Mouse (Mus musculus) embryonic facial prominence, embryonic 12.5 days (tissue): ENCODE results near the gene Chic2. TPM values are rescaled to one million over a fixed set of nuclear protein-coding genes. Genes with fewer than 3 reads are reported as not detected.
A peak's percentile ranks its signal among the peaks of the same experiment; 100 is the strongest.

Source experiments
- ATAC-seq: fragments of 200-750 bp; cut with Nextera tagmentation; 2 replicates; pipeline ENCODE4 v1.8.0; 2017; ENCODE audit not compliant: insufficient number of reproducible peaks, insufficient read depth, low FRiP score, low TSS enrichment
- H3K27ac ChIP-seq: fragments of 300-500 bp; sonication (generic); 2 replicates; pipeline ENCODE4 v1.5.1; 2016; ENCODE audit warnings: mild to moderate bottlenecking
- H3K27me3 ChIP-seq: fragments of 300-500 bp; sonication (generic); 2 replicates; pipeline ENCODE4 v1.6.1; 2016; ENCODE audit warnings: mild to moderate bottlenecking, moderate library complexity
- H3K36me3 ChIP-seq: fragments of 300-500 bp; sonication (generic); 2 replicates; pipeline ENCODE4 v1.6.1; 2016; ENCODE audit warnings: mild to moderate bottlenecking
- H3K4me1 ChIP-seq: fragments of 300-500 bp; sonication (generic); 2 replicates; pipeline ENCODE4 v1.6.1; 2016
- H3K4me2 ChIP-seq: fragments of 300-500 bp; sonication (generic); replicated peaks from 2 replicates; pipeline ENCODE4 v1.6.1; 2016; ENCODE audit warnings: mild to moderate bottlenecking, moderate library complexity
- H3K4me3 ChIP-seq: fragments of 300-500 bp; sonication (generic); 2 replicates; pipeline ENCODE4 v1.5.1; 2016; ENCODE audit warnings: mild to moderate bottlenecking
- H3K9ac ChIP-seq: fragments of 300-500 bp; sonication (generic); 2 replicates; pipeline ENCODE4 v1.6.1; 2016; ENCODE audit warnings: mild to moderate bottlenecking, moderate library complexity
- H3K9me3 ChIP-seq: fragments of 300-500 bp; sonication (generic); 2 replicates; pipeline ENCODE4 v1.6.1; 2016; ENCODE audit warnings: mild to moderate bottlenecking, moderate library complexity
- WGBS: fragments of 180-500 bp; shearing (Covaris S2); methylation state at CpG from one replicate; pipeline ENCODE4 v1.1.7; 2016; 5-methylcytosine and 5-hydroxymethylcytosine counted together
- polyA plus RNA-seq: library from polyadenylated mRNA; unstranded; fragments of >200 nt; fragmentation: Nextera tagmentation; extraction: Ambion mirVana; gene quantifications from 2 replicates; pipeline ENCODE4 v1.2.1, GENCODE M21; 2016

Chic2 gene
- polyA plus RNA-seq, 1 experiment from 2014 or later = 51.8 TPM

DNA sequence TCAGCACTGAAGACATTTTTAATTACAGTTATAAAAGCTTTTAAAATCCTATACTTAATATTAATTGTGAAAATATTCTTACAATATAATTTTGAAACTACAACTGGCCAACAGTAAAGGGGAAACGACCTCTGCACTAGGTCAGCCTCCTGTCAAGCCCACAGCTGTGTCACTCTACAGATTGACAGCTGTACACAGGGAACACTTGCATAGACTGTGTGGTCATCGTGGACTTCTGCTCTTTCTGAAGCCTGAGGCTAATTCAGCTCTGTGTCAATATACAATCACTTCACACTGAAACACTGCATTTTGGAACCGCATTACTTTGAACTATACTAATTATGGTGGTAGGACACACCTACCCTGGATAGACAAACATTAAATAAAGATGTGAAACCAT lies 39.8 kb downstream of the Chic2 start:
- Histone ChIP-seq H3K36me3 (peaks cover 18% of the 10 kb centered on the region; the same call in 1 of the 2 replicates), H3K9me3 (no peaks in the 10 kb centered on the region), H3K4me3 (no peak overlapping the region), H3K4me2 (no peak overlapping the region), H3K9ac (no peak overlapping the region), H3K27ac (no peak overlapping the region), H3K27me3 (no peaks in the 10 kb centered on the region), H3K4me1 (no peaks in the 10 kb centered on the region)
- 58% methylated on average over 3 of the region's 3 CpGs for WGBS
- no peak for ATAC-seq

DNA sequence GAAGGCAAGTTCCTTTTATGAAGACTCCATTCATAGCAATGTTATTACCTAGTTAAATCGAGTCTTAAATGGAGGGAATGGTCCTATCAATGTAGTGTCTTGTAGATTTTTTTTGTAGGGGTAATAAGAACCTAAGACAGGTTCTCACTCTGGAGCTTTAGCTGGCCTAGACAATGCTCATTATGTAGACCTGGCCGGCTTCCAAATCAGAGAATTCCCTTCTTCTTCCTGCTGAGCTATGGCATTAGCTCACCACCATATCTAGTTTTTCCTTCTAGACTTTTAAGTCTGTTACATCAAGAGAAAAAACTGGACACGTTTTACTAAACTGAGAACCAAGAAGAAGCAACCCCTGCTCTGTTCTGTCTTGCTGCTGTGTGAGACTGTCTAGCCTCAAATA lies 42.5 kb downstream of the Chic2 start:
- H3K4me2 ChIP-seq = no peak overlapping the region
- H3K9ac ChIP-seq = no peak overlapping the region
- peaks cover 18% of the 10 kb centered on the region; the same call in 1 of the 2 replicates for H3K36me3 ChIP-seq
- WGBS = 92% methylated on average over 3 of the region's 3 CpGs
- no peaks in the 10 kb centered on the region for H3K4me1 ChIP-seq
- H3K27ac ChIP-seq = no peak overlapping the region
- ATAC-seq = no peak
- no peak overlapping the region for H3K4me3 ChIP-seq
- H3K27me3 ChIP-seq = no peaks in the 10 kb centered on the region
- H3K9me3 ChIP-seq = no peaks in the 10 kb centered on the region

DNA sequence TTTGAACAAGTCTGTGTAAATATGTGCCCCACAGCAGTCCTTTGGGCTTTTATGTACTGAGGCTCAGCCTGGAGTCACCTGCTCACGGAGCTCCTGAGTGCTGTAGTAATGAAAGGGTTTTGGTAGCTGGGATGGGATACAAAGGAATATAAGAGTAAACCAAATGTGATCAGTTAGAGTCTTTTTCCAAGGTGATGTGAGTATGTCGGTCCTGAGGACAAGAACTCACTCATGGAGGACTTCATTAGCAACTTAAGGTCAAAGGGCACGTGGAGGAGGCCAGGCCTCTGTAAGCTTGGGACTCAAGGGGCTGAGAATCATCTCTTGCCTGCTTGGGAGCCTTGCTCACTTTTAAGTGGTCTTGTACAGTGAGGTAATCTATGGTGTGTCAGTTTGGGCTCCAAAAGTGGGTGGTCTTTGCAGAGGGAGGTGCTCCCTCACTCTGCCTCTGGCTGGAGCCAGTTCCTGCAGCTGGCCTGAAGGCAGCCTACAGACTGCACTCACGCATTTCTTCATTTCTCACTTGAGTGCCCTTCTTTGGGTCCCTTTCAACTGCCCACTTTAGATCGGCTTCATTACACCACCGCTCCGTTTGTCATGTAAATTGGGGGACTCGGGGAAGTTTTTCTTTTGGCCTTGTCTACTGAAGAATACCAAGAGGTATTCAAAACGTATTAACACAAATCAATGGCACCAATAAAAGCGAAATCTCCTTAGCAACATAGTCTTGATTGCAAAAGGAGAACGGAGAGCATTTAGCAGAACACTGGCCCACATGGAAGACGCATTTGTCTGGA lies 45.7 kb downstream of the Chic2 start:
- no peak; the same call in 1 of the 2 replicates for ATAC-seq
- 53% methylated on average over 12 of the region's 12 CpGs for WGBS
- H3K4me1 ChIP-seq = no peaks in the 10 kb centered on the region
- no peaks in the 10 kb centered on the region for H3K27me3 ChIP-seq
- H3K27ac ChIP-seq = no peak overlapping the region
- H3K4me2 ChIP-seq = no peak overlapping the region
- H3K36me3 ChIP-seq = peaks cover 28% of the 10 kb centered on the region
- no peak overlapping the region for H3K4me3 ChIP-seq
- H3K9ac ChIP-seq = no peak overlapping the region
- H3K9me3 ChIP-seq = no peaks in the 10 kb centered on the region

DNA sequence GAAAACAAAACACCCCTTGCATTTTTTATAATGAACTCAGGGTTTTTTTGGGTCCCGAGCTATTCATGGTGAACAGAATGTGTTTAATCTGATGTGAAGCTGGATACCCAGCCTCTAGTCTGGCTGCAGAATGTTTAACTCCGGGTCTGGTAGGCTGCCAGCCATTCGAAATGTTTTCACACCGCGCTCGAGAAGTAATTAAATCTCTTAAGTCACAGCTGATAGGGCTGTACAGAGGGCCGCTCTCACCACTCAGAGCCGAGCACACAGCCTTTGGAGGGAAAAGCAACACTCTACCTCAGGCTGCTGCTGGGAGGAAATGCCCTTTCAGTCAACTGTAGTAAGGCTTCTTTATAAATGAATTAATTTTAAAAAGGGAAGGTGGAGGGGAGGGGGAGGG lies 49.6 kb downstream of the Chic2 start:
- ATAC-seq = no peak

DNA sequence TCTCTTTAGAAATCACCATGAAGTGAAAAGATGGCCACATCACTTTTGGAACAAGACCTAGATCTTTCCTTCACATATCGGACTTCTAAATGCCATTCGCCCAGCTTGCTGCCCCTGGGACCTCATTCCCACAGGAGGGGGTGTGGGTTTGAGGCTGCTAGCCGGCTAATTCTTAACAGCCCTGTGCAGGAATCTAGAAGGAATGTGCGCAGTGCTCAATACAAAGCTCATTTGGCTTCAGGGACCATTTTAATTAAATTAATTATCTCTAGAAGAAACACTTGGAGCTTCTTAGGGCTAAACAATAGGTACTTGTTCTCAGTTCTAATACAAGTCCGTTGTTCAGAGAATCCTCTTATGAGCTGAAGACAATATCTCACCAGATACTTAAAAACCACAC lies 60.5 kb downstream of the Chic2 start:
- Histone ChIP-seq H3K4me3 (no peak overlapping the region), H3K9ac (no peak overlapping the region), H3K36me3 (no peaks in the 10 kb centered on the region), H3K4me2 (no peak overlapping the region), H3K27me3 (no peaks in the 10 kb centered on the region), H3K27ac (no peak overlapping the region), H3K9me3 (no peaks in the 10 kb centered on the region), H3K4me1 (peaks cover 19% of the 10 kb centered on the region)
- 21% methylated on average over 5 of the region's 5 CpGs for WGBS
- ATAC-seq = no peak

More for the DNA sequence above, 49.6 kb downstream of the Chic2 start:
- Histone ChIP-seq H3K27ac (no peak overlapping the region), H3K4me3 (no peak overlapping the region), H3K36me3 (peaks cover 23% of the 10 kb centered on the region), H3K4me1 (no peaks in the 10 kb centered on the region), H3K27me3 (no peaks in the 10 kb centered on the region), H3K9ac (no peak overlapping the region), H3K4me2 (no peak overlapping the region), H3K9me3 (peaks cover 8% of the 10 kb centered on the region)
- 74% methylated on average over 8 of the region's 8 CpGs for WGBS

DNA sequence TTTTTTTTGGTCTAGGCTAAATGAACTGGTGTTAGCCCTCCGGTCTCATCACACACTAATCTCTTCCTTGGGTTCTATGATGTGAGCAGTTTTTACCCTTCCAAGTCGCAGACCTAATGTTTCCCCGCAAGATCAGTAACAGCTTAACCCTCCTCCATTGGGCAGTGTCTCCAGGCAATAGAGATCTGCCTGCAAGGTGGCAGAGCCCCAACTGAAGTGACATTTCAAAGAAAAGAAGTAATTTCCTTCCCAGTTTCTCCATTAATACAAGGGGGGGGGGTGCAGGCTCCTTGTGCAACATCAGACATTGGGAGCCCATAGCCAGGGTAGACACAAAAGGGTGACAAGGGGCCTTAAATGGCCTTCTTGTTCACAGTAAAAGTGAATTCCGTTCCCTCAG lies 64.0 kb downstream of the Chic2 start:
- Histone ChIP-seq H3K27ac (no peak overlapping the region), H3K36me3 (no peaks in the 10 kb centered on the region), H3K4me3 (no peak overlapping the region), H3K27me3 (no peaks in the 10 kb centered on the region), H3K4me2 (no peak overlapping the region), H3K9ac (no peak overlapping the region), H3K4me1 (peaks cover 21% of the 10 kb centered on the region), H3K9me3 (no peaks in the 10 kb centered on the region)
- WGBS = 31% methylated on average over 4 of the region's 4 CpGs
- ATAC-seq = no peak

DNA sequence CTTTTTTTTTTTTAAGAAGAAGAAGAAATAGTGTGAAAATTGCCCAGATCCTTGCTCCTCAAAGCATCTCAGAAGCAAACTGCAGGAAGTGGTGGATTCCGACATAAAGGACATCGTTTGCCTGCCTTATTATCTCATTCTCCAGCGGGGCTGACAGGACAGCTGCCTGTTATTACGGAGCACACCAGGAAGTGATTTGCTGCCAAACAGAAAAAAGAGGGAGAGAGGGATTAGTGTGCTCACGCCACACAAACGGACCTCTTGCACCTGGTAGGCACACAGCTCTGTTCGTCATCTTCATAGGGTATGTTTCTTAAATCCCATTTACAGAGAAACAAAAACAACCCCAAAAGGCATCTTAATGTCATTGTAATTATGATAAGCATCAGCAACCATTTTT lies 64.4 kb downstream of the Chic2 start:
- H3K27me3 ChIP-seq = no peaks in the 10 kb centered on the region
- WGBS = 4% methylated on average over 7 of the region's 7 CpGs
- no peak overlapping the region for H3K9ac ChIP-seq
- no peak overlapping the region for H3K4me3 ChIP-seq
- H3K4me1 ChIP-seq = peaks cover 24% of the 10 kb centered on the region
- H3K36me3 ChIP-seq = no peaks in the 10 kb centered on the region
- ATAC-seq = no peak
- H3K4me2 ChIP-seq = no peak overlapping the region
- H3K9me3 ChIP-seq = no peaks in the 10 kb centered on the region
- 0 out of 2 replicates have a peak overlapping the region, but pooled peaks have one; percentile 56 for H3K27ac ChIP-seq

DNA sequence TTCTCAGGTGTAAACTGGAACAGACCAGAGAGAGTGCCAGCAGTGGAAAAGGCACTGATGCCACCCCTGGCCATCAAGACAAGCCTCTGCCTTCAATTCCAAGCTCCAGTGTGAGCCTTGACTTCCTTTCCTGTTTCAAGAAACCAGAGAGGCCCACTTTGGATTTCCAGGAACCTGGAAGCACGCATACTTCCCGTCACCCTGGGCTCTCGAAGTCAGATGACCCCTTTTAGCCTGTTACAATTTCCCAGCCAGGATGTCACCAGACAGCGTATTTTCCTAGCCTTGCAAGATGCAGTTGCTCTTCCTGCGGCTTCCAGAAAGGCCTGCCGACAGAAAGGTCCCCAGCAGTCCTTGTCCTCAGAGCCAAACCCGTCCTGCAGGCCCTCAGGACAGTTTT lies 65.0 kb downstream of the Chic2 start:
- Histone ChIP-seq H3K9ac (no peak overlapping the region), H3K27ac (0 out of 2 replicates have a peak overlapping the region, but pooled peaks have one; percentile 56)
- WGBS = 19% methylated on average over 7 of the region's 7 CpGs

DNA sequence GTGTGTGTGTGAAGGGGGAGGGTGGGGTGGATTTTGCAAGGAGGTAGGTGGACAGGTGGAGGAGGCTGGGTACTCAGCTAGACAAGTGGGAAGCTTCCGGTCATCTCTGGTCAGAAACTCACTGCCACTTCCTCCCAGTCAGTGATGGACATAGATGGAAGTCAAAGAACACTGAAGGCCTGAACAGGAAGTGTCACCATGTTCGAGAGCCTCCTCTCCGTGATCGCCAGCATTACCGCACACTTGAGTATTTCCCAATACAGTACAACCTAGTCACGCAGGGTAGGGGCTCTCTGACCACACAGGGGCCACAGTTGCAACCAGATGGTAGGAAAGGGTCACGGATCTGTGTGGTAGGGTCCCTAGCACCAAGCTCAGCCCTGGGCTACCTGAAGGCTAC lies 69.1 kb downstream of the Chic2 start:
- H3K9ac ChIP-seq = no peak overlapping the region
- 89% methylated on average over 7 of the region's 7 CpGs for WGBS
- H3K4me3 ChIP-seq = no peak overlapping the region
- H3K36me3 ChIP-seq = no peaks in the 10 kb centered on the region
- H3K4me1 ChIP-seq = peaks cover 28% of the 10 kb centered on the region
- H3K27me3 ChIP-seq = no peaks in the 10 kb centered on the region
- no peak for ATAC-seq
- no peaks in the 10 kb centered on the region for H3K9me3 ChIP-seq
- H3K27ac ChIP-seq = no peak overlapping the region
- no peak overlapping the region for H3K4me2 ChIP-seq

More for the DNA sequence above, 65.0 kb downstream of the Chic2 start:
- no peaks in the 10 kb centered on the region for H3K27me3 ChIP-seq
- ATAC-seq = no peak
- no peaks in the 10 kb centered on the region for H3K36me3 ChIP-seq
- no peak overlapping the region for H3K4me3 ChIP-seq
- H3K4me2 ChIP-seq = 0 out of 2 replicates have a peak overlapping the region, but pooled peaks have one; percentile 9
- H3K4me1 ChIP-seq = peaks cover 30% of the 10 kb centered on the region
- no peaks in the 10 kb centered on the region for H3K9me3 ChIP-seq

DNA sequence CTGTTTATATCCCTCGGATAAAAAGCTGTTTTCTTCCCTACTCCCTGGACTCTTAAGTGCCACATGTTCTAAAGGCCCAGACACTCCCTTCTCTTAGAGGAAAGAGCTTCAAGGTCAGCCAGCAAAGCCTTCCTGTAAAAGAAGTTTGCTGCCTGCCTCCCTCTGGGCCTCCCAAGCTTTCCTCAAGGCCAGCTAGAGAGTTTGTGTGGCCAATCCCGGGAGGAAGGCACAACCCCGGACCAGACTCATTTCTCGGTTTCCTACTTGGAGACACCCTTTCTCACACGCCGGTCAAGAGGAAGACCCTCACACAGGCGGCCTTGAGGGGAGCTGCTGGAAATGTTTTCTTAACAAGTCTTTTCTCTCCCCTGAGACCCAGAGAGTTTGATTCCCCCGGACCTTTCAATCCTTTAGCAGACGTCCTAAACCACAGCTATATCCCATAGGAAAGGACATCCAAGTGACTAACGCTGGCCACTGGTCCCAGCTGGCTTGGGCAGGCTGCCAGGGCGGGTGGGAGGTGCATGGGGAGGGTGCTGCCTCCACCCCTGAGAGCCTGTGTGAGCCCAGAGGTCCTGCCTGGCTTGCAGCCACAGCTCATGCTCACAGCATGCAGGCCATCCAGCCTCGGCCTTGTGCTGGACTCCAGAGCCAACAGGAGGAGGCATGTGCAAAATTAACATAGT lies 69.7 kb downstream of the Chic2 start:
- peak overlapping the region; percentile 72 for H3K27ac ChIP-seq
- H3K9ac ChIP-seq = no peak overlapping the region
- ATAC-seq = no peak
- WGBS = 43% methylated on average over 12 of the region's 12 CpGs
- no peaks in the 10 kb centered on the region for H3K9me3 ChIP-seq
- no peaks in the 10 kb centered on the region for H3K27me3 ChIP-seq
- no peak overlapping the region for H3K4me3 ChIP-seq
- H3K4me2 ChIP-seq = no peak overlapping the region
- no peaks in the 10 kb centered on the region for H3K36me3 ChIP-seq
- H3K4me1 ChIP-seq = peaks cover 25% of the 10 kb centered on the region

DNA sequence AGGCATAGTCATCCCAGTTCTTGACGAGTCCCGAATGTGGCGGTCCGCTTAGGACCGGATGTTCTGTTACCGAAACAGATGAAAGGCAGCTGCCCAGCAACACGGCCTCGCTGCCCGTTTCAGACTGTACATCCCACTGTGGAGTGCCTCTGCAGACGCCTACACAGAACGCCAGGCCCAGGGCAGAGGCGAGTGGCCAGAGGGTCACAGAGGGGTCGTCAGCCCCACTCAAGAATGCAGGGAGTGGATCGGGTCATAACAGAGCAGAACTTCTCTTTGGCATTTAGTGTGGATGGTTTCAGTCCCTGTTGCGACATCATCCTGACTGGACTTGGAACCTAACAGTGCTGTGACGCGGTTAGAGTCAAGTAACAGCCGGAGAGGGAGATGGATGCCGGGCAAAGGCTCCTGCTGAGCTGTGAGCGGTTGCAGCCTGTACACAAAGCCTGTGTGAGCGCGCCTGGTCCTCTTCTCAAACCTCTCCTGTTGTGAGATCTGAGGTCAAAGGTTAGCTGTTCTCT lies 70.5 kb downstream of the Chic2 start:
- H3K36me3 ChIP-seq = no peaks in the 10 kb centered on the region
- no peak for ATAC-seq
- no peak overlapping the region for H3K4me2 ChIP-seq
- H3K9ac ChIP-seq = no peak overlapping the region
- peak overlapping the region; percentile 72 for H3K27ac ChIP-seq
- no peaks in the 10 kb centered on the region for H3K27me3 ChIP-seq
- no peak overlapping the region for H3K4me3 ChIP-seq
- 40% methylated on average over 22 of the region's 22 CpGs for WGBS
- peaks cover 18% of the 10 kb centered on the region for H3K4me1 ChIP-seq
- no peaks in the 10 kb centered on the region for H3K9me3 ChIP-seq

DNA sequence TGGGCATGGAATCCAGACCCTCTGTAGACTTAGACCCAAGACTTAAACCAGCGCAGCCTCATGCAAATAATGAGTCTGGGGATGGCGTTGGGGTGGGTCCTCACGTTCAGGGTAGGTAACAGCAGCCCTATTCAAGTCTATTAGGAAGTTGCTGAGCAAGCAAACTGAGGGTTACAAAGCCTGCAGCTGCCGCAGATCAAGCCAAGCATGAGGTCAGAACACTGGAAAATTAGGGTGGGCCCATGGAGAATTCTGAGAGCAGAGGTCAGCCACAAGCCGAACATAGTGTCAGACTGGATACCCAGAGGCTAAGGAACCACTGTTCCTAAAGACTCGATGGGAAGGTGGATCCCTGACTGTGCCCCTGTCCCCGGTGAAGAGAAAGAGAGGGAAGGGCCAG lies 73.2 kb downstream of the Chic2 start:
- WGBS = 31% methylated on average over 7 of the region's 7 CpGs

More for the DNA sequence above, 73.2 kb downstream of the Chic2 start:
- Histone ChIP-seq H3K9me3 (no peaks in the 10 kb centered on the region), H3K4me3 (no peak overlapping the region), H3K36me3 (no peaks in the 10 kb centered on the region), H3K27me3 (no peaks in the 10 kb centered on the region), H3K27ac (no peak overlapping the region), H3K4me1 (peaks cover 18% of the 10 kb centered on the region), H3K4me2 (no peak overlapping the region), H3K9ac (no peak overlapping the region)
- ATAC-seq = no peak
